Mouse (Mus musculus) bone marrow, adult 2 months (tissue): ENCODE measurements at regions not wholly inside any gene's neighbourhood (a gene's known extent, or its start where the extent isn't known, plus 50 kb on each side); places are given as distances from the start of the nearest gene placed in this dataset.

Experiments
- H3K27ac ChIP-seq: fragments of 200-500 bp; 2 replicates; pipeline ENCODE4 v1.5.1; 2012; ENCODE audit warnings: low read depth, mild to moderate bottlenecking, control low read depth, inconsistent platforms, low read length; ENCODE audit not compliant: control insufficient read depth, poor library complexity, insufficient read depth
- H3K4me1 ChIP-seq: fragments of 200-500 bp; 2 replicates; pipeline ENCODE4 v1.6.1; 2011; ENCODE audit warnings: low read length; ENCODE audit not compliant: control insufficient read depth, insufficient read depth
- H3K4me3 ChIP-seq: fragments of 200-500 bp; replicated peaks from 2 replicates; pipeline ENCODE3; 2011; ENCODE audit warnings: mild to moderate bottlenecking, low read depth, low read length, control low read depth; ENCODE audit not compliant: control insufficient read depth
- CTCF ChIP-seq: fragments of 200-500 bp; IDR thresholded peaks from 2 replicates; pipeline ENCODE4 v1.5.1; 2011; ENCODE audit warnings: low read length, control low read depth; ENCODE audit not compliant: control insufficient read depth, insufficient read depth
- POLR2A ChIP-seq: fragments of 200-500 bp; IDR thresholded peaks from 2 replicates; pipeline ENCODE4 v1.6.1; 2011; ENCODE audit warnings: low read depth, mild to moderate bottlenecking, control low read depth, low read length, borderline replicate concordance; ENCODE audit not compliant: control insufficient read depth
- WGBS: fragments of 180-500 bp; shearing (Covaris S2); methylation state at CpG from one replicate; pipeline ENCODE4 v1.1.7; 2018; 5-methylcytosine and 5-hydroxymethylcytosine counted together

DNA sequence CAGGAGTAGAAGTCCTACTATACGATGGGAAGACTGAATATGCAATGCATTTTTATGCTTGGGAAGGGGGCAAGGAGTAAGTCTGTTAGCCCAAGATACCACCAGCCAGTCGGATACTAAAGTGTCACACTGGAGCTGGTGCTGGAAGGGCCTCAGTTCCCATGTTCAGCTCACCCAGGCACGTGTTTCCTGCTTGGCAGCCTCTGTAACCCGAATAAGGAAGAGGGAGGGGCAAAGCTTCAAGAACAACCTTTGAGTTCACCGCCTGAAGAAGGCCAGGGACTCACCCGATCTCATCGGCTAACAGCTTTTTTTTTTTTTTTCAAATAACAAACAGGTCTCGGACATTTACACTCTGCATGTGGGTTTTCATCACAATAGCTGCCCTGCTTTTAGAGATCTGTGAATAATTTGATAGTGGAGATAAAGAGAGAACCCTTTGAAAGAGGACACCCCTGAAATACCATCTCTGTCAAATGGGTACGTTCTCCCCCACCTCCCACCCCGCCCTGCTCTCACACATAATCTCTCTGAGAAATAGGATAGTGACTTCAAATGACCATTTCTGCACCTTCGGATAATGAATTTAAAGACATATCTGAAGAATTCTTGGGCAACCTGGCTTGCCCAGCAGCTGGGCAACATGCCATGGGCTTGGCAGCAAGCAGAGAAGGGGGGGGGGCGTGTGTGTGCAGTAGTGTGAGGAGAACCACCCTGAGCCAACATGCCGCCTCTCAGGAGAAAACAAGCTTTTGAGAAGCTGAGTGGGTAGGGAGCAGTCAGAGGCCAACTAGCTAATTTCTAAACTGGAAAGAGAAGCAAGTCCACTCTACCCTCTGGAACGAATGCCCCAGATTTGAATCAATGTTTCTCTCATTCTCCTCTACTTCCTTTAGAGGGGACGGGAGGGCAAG lies 115.1 kb downstream of the Gm10260 start:
- H3K27ac ChIP-seq, result no peak overlapping the region
- no peak overlapping the region for H3K4me3 ChIP-seq
- WGBS, result 21% methylated on average over 15 of the region's 15 CpGs
- no peaks in the 10 kb centered on the region; the same call in 1 of the 2 replicates for H3K4me1 ChIP-seq
- TF ChIP-seq POLR2A (no peak), CTCF (no peak)

DNA sequence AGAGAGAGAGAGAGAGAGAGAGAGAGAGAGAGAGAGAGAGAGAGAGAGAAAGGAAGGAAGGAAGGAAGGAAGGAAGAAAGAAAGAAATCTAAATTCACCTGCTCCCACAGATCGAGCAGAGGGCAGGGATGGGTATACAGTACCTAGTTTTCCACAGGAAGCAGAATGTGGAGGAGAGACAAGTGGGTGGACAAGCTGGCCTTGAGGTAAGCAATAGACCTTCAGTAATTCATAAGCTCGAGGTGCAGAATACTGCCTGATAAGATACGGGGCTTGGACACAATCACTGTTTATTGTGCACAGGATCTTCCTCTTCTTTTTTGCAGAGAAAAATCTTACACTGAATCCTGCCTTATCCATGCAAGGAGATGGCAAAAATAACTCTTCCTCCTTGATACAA lies 120.2 kb downstream of the Gm10260 start:
- WGBS, result 59% methylated on average over 3 of the region's 3 CpGs
- no peak overlapping the region for H3K4me3 ChIP-seq
- TF ChIP-seq CTCF, result no peak
- TF ChIP-seq POLR2A, result no peak

DNA sequence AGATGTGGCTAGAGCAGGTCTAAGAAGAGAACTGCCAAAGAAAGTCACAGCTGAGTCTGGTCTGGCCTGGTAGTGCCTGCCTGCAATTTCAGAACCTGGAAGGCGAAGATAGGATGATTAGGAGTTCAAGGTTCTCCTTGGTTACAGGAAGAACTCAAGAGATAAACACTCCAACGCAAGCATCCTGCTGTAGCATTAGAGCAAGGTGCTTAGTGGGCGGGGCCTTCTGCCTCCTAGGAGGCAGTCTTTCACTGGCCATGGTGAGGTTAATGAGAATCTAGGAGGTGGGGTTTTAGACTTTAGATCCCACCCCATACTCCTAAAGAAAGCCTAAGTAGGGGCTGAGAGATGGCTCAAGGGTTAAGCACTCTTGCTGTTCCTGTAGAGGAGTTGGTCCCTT lies 120.8 kb downstream of the Gm10260 start:
- 70% methylated on average over 3 of the region's 3 CpGs for WGBS

More for the DNA sequence above, 120.2 kb downstream of the Gm10260 start:
- H3K4me1 ChIP-seq, result no peaks in the 10 kb centered on the region; the same call in 1 of the 2 replicates
- no peak overlapping the region for H3K27ac ChIP-seq

DNA sequence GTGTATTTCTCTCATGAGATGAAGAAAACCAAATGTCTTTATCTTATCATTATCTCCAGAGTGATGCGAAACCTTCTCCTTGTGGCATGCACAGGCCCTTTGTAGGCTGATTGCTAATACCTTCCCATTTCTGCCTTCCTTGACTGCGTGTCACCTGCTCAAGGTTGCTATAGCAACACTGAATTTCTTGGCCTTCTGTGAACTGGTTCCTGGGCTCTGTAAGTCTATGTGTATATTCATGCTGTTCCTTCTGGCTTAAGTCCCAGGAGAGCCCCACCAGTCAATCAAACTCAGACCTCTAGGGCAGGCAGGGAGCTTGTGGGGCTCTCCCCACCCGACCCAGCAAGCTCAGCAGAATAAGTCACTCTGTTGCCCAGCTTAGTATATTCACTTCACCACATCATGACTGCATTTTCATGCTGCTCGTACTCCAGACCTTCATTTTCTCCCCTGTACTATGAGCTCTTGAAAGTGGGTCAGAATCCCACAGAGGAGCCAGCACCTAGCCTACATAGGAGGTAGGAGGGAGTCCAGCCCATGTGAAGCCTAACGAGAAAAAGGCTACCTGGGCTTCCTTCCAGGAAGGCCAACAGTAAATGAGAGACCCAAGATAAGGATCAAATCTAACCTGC lies 121.9 kb downstream of the Gm10260 start:
- 58% methylated on average over 5 of the region's 5 CpGs for WGBS
- no peaks in the 10 kb centered on the region for H3K4me1 ChIP-seq
- no peak overlapping the region for H3K27ac ChIP-seq
- TF ChIP-seq POLR2A (no peak), CTCF (no peak)
- no peak overlapping the region for H3K4me3 ChIP-seq

More for the DNA sequence above, 120.8 kb downstream of the Gm10260 start:
- Histone ChIP-seq H3K4me1 (no peaks in the 10 kb centered on the region), H3K27ac (no peak overlapping the region), H3K4me3 (no peak overlapping the region)
- TF ChIP-seq CTCF (no peak), POLR2A (no peak)

DNA sequence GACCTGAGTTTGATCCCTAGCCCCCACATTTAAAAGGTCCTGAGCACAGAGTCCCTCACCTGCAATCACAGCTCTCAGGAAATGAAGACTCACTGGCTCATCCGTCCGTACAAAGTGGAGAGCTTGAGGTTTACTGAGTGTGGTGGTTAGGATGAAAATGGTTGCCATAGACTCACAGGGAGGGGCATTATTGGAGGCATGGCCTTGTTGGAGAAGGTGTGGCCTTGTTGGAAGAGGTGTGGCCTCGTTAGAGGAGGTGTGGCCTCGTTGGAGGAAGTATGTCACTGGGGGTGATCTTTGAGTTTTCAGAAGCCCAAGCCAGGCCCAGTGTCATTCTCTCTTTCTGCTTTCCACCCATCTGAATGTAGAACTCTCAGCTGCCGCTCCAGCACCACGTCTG lies 122.9 kb downstream of the Gm10260 start:
- no peak overlapping the region for H3K4me3 ChIP-seq
- WGBS, result 84% methylated on average over 6 of the region's 6 CpGs
- no peaks in the 10 kb centered on the region for H3K4me1 ChIP-seq
- TF ChIP-seq POLR2A (no peak), CTCF (no peak)
- no peak overlapping the region for H3K27ac ChIP-seq

DNA sequence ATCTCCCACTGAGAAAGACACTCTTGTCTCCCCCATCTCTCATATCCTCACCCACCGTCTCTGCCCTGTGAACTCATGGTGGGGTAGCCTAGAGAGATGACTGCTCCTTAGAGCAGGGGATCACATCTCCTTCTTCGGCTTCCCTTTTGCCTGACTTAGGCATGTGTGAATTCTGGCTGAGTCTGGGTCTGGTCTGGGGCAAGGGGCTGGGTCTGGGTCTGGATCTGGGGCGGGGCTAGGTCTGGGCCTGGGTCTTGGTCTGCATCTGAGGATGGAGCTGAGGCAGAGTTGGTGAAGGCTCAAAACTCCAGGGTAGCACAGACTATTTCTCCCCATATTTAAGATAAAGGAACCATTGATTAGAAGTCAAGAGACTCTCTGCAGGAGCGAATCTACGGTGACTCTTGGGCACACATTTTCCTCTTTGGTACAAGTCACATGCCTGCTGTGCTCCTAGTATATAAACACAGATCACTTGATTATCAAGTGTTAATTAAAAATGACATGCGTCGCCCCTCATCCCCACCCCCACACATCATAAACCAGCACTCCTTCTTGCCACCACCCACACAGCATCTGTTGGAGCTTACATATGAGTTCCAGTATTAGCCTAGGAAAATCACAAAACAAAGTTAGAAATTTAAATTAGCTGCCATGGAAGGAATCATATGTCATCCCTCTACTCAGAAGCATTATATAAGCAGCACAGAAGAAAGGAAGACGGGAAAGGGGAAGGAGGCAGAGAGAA lies 126.2 kb downstream of the Gm10260 start:
- 78% methylated on average over 8 of the region's 8 CpGs for WGBS
- H3K4me3 ChIP-seq, result no peak overlapping the region
- no peak overlapping the region for H3K27ac ChIP-seq
- TF ChIP-seq CTCF (no peak), POLR2A (no peak)
- H3K4me1 ChIP-seq, result no peaks in the 10 kb centered on the region

DNA sequence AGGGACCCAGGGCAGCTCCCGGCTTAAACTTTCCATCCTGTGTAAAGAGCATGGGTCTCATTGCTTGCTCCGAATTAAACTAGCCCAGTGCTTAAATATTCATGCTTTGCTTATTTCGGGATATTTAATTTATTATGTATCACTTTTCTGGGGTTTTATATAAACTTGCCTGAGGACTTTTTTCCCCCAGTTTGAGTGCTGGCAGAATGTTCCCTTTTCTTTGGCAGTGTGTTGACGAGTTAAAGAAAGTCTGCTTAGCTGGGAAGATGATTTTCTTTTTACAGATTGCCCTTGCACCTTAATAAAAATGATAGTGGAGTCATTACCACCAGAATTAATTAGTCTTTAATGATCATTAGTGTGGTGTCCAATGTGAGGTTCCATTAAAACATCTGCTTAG lies 126.9 kb downstream of the Gm10260 start:
- no peaks in the 10 kb centered on the region for H3K4me1 ChIP-seq
- no peak overlapping the region for H3K27ac ChIP-seq
- TF ChIP-seq POLR2A, result no peak
- no peak for TF ChIP-seq CTCF
- 82% methylated on average over 4 of the region's 4 CpGs for WGBS
- H3K4me3 ChIP-seq, result no peak overlapping the region

DNA sequence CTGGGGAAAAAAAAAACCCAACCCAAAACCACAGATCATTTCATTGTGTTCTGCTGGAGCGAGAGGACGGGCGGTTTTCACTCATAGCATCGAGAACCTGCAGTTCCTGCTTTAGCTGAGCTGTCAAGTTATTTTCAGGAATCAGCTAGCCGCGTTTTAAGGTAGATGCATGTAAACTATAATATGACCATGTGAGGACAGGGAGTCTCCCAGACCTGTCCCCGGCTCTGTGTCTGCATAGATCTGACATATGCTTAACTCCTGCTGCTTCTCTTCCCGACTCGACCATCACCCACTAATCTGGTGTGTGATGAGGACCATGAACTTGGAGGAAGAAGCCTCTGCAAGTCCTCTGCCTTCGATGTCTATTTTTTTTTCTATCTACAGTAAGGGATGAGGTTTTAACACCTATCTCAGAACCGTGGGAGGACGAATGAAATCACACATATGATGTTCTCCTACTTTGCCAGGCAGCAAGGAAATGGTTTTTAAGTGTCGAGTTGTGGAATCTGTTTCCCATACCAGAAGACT lies 128.5 kb downstream of the Gm10260 start:
- WGBS, result 40% methylated on average over 13 of the region's 13 CpGs
- H3K27ac ChIP-seq, result no peak overlapping the region
- TF ChIP-seq CTCF (no peak), POLR2A (no peak)
- H3K4me3 ChIP-seq, result no peak overlapping the region
- H3K4me1 ChIP-seq, result no peaks in the 10 kb centered on the region
